Mouse (Mus musculus): Measurements from ENCODE around the gene Commd7. TPM values are rescaled to one million over a fixed set of nuclear protein-coding genes. Genes with fewer than 3 reads are reported as not detected.

The Commd7 gene
- 5.7 TPM for polyA plus RNA-seq (2015; fragmentation: Illumina TruSeq; extraction: RNeasy Lipid Tissue Mini Kit (QIAGEN cat#74804); ENCODE audit: insufficient read depth, low read depth, low replicate concordance)

GRCm38 (mm10) chr2:153631976-153632870, at the start of gene Commd7:
Commd7 (minus strand) TSS chr2:153632781.

GRCm38 (mm10) chr2:153649298-153650013, 16.9 kb upstream of the Commd7 start, which contains the start of gene Dnmt3b:
Dnmt3b (plus strand) TSS chr2:153649450.

Other genes with a start within 250 kb of the Commd7 start
- not detected for gene 4930404H24Rik, start 140.0 kb downstream of the Commd7 start, polyA plus RNA-seq (2015; fragmentation: Illumina TruSeq; extraction: RNeasy Lipid Tissue Mini Kit (QIAGEN cat#74804); ENCODE audit: insufficient read depth, low read depth, low replicate concordance)
- gene Nol4l, start 102.8 kb downstream of the Commd7 start, polyA plus RNA-seq (2015; fragmentation: Illumina TruSeq; extraction: RNeasy Lipid Tissue Mini Kit (QIAGEN cat#74804); ENCODE audit: insufficient read depth, low read depth, low replicate concordance), result 2.5 TPM
- 1.00 TPM for gene Dnmt3b, start 16.7 kb upstream of the Commd7 start, polyA plus RNA-seq (2015; fragmentation: Illumina TruSeq; extraction: RNeasy Lipid Tissue Mini Kit (QIAGEN cat#74804); ENCODE audit: insufficient read depth, low read depth, low replicate concordance)
- not detected for gene Dnmt3c, start 63.9 kb upstream of the Commd7 start, polyA plus RNA-seq (2015; fragmentation: Illumina TruSeq; extraction: RNeasy Lipid Tissue Mini Kit (QIAGEN cat#74804); ENCODE audit: insufficient read depth, low read depth, low replicate concordance)
- gene Mapre1, start 108.5 kb upstream of the Commd7 start, polyA plus RNA-seq (2015; fragmentation: Illumina TruSeq; extraction: RNeasy Lipid Tissue Mini Kit (QIAGEN cat#74804); ENCODE audit: insufficient read depth, low read depth, low replicate concordance), result 10.2 TPM
- not detected for gene Efcab8, start 147.2 kb upstream of the Commd7 start, polyA plus RNA-seq (2015; fragmentation: Illumina TruSeq; extraction: RNeasy Lipid Tissue Mini Kit (QIAGEN cat#74804); ENCODE audit: insufficient read depth, low read depth, low replicate concordance)
- not detected for gene Sun5, start 238.3 kb upstream of the Commd7 start, polyA plus RNA-seq (2015; fragmentation: Illumina TruSeq; extraction: RNeasy Lipid Tissue Mini Kit (QIAGEN cat#74804); ENCODE audit: insufficient read depth, low read depth, low replicate concordance)
- gene Bpifb2, start 242.3 kb upstream of the Commd7 start, polyA plus RNA-seq (2015; fragmentation: Illumina TruSeq; extraction: RNeasy Lipid Tissue Mini Kit (QIAGEN cat#74804); ENCODE audit: insufficient read depth, low read depth, low replicate concordance), result not detected

Measured in pancreas, adult 10 weeks (tissue).